Mouse (Mus musculus): Measurements from ENCODE around the gene Rap2a. TPM values are rescaled to one million over a fixed set of nuclear protein-coding genes. Genes with fewer than 3 reads are reported as not detected.

Gene Rap2a
- total and polyA plus RNA-seq, 3 experiments, result 5.1 to 8.6 TPM; not detected in 1

- TF ChIP-seq RCOR1 (IDR thresholded peaks at IDR 0.05; ENCODE audit: low read depth, low read length), result no peak
- TF ChIP-seq ELF1 (IDR thresholded peaks at IDR 0.05; ENCODE audit: low read depth, low read length), result no peak
Observed at GRCm38 (mm10) chr14:120440716-120441115, 37.5 kb upstream of the Rap2a start (continued).

GRCm38 (mm10) chr14:120441256-120441655, 37.0 kb upstream of the Rap2a start:
- no peak for DNase-seq (ENCODE audit: low read depth, low spot score)
- no peaks in the 10 kb centered on the region for H3K9me3 ChIP-seq (replicated peaks; ENCODE audit: insufficient read depth, low read length)
- H3K27ac ChIP-seq (ENCODE audit: control insufficient read depth, low read depth, low read length), result no peak overlapping the region
- H3K79me2 ChIP-seq (ENCODE audit: control insufficient read depth, insufficient read depth, low read length, poor library complexity), result no peaks in the 10 kb centered on the region
- H3K4me1 ChIP-seq (ENCODE audit: control insufficient read depth in 1 of 2, insufficient read depth in 2 of 2, low read length in 2 of 2), result no peaks in the 10 kb centered on the region
- TF ChIP-seq ETS1 (IDR thresholded peaks at IDR 0.05; ENCODE audit: low read depth, low read length), result no peak
- TF ChIP-seq ZC3H11A (IDR thresholded peaks at IDR 0.05; ENCODE audit: low read depth, low read length), result no peak
- no peak for TF ChIP-seq MAFK (IDR thresholded peaks at IDR 0.05; ENCODE audit: borderline replicate concordance, low read depth, low read length)
- TF ChIP-seq ZNF384 (IDR thresholded peaks at IDR 0.05; ENCODE audit: low read depth, low read length), result no peak
- TF ChIP-seq GATA1 (IDR thresholded peaks at IDR 0.05; ENCODE audit: low read depth, low read length), result no peak
- no peak for TF ChIP-seq TCF12 (IDR thresholded peaks at IDR 0.05; ENCODE audit: low read depth, low read length)
- no peak overlapping the region for H3K9ac ChIP-seq (ENCODE audit: control insufficient read depth, low read depth, low read length, poor library complexity, severe bottlenecking)
- H3K36me3 ChIP-seq (ENCODE audit: control insufficient read depth in 1 of 2, insufficient read depth in 2 of 2, low read length in 2 of 2), result no peaks in the 10 kb centered on the region
- no peak overlapping the region for H3K4me3 ChIP-seq (ENCODE audit: control insufficient read depth in 1 of 2, insufficient read depth in 1 of 2, low read depth in 2 of 2, low read length in 2 of 2)
- H3K27me3 ChIP-seq (ENCODE audit: control insufficient read depth in 1 of 2, insufficient read depth in 2 of 2, low read length in 2 of 2), result no peaks in the 10 kb centered on the region

- H3K27ac ChIP-seq (ENCODE audit: control insufficient read depth, low read depth, low read length), result no peak overlapping the region
- TF ChIP-seq ZC3H11A (IDR thresholded peaks at IDR 0.05; ENCODE audit: low read depth, low read length), result no peak
- TF ChIP-seq KAT2A (conservative IDR thresholded peaks at IDR 0.05; ENCODE audit: low read depth, low read length), result no peak
- no peak for TF ChIP-seq TAL1 (IDR thresholded peaks at IDR 0.05; ENCODE audit: low read length)
- no peak for TF ChIP-seq ETS1 (IDR thresholded peaks at IDR 0.05; ENCODE audit: low read depth, low read length)
- TF ChIP-seq ELF1 (IDR thresholded peaks at IDR 0.05; ENCODE audit: low read depth, low read length), result no peak
- no peak for TF ChIP-seq RCOR1 (IDR thresholded peaks at IDR 0.05; ENCODE audit: low read depth, low read length)
- TF ChIP-seq MAX (IDR thresholded peaks at IDR 0.05; ENCODE audit: low read length), result no peak
- no peak for TF ChIP-seq TBP (IDR thresholded peaks at IDR 0.05; ENCODE audit: low read depth, low read length)
- no peak for TF ChIP-seq POLR2A (IDR thresholded peaks at IDR 0.05; ENCODE audit: control insufficient read depth in 1 of 2, insufficient read depth in 1 of 2, low read depth in 1 of 2, low read length in 2 of 2, poor library complexity in 1 of 2)
- no peak for TF ChIP-seq GATA1 (IDR thresholded peaks at IDR 0.05; ENCODE audit: low read depth, low read length)
- no peak overlapping the region for H3K9ac ChIP-seq (ENCODE audit: control insufficient read depth, low read depth, low read length, poor library complexity, severe bottlenecking)
- no peaks in the 10 kb centered on the region for H3K9me3 ChIP-seq (replicated peaks; ENCODE audit: insufficient read depth, low read length)
- no peaks in the 10 kb centered on the region for H3K27me3 ChIP-seq (ENCODE audit: control insufficient read depth in 1 of 2, insufficient read depth in 2 of 2, low read length in 2 of 2)
- H3K36me3 ChIP-seq (ENCODE audit: control insufficient read depth in 1 of 2, insufficient read depth in 2 of 2, low read length in 2 of 2), result no peaks in the 10 kb centered on the region
- no peaks in the 10 kb centered on the region for H3K79me2 ChIP-seq (ENCODE audit: control insufficient read depth, insufficient read depth, low read length, poor library complexity)
- no peak overlapping the region for H3K4me3 ChIP-seq (ENCODE audit: control insufficient read depth in 1 of 2, insufficient read depth in 1 of 2, low read depth in 2 of 2, low read length in 2 of 2)
- no peaks in the 10 kb centered on the region for H3K4me1 ChIP-seq (ENCODE audit: control insufficient read depth in 1 of 2, insufficient read depth in 2 of 2, low read length in 2 of 2)
- DNase-seq (ENCODE audit: low read depth, low spot score), result no peak
Observed at GRCm38 (mm10) chr14:120441836-120442235, 36.4 kb upstream of the Rap2a start.

GRCm38 (mm10) chr14:120454221-120454620, 24.0 kb upstream of the Rap2a start:
- no peaks in the 10 kb centered on the region for H3K4me1 ChIP-seq (ENCODE audit: control insufficient read depth in 1 of 2, insufficient read depth in 2 of 2, low read length in 2 of 2)
- no peaks in the 10 kb centered on the region for H3K36me3 ChIP-seq (ENCODE audit: control insufficient read depth in 1 of 2, insufficient read depth in 2 of 2, low read length in 2 of 2)
- H3K9ac ChIP-seq (ENCODE audit: control insufficient read depth, low read depth, low read length, poor library complexity, severe bottlenecking), result no peak overlapping the region
- H3K79me2 ChIP-seq (ENCODE audit: control insufficient read depth, insufficient read depth, low read length, poor library complexity), result no peaks in the 10 kb centered on the region
- H3K4me3 ChIP-seq (ENCODE audit: control insufficient read depth in 1 of 2, insufficient read depth in 1 of 2, low read depth in 2 of 2, low read length in 2 of 2), result no peak overlapping the region
- no peak overlapping the region for H3K27ac ChIP-seq (ENCODE audit: control insufficient read depth, low read depth, low read length)
- DNase-seq (ENCODE audit: low read depth, low spot score), result no peak
- H3K9me3 ChIP-seq (replicated peaks; ENCODE audit: insufficient read depth, low read length), result no peaks in the 10 kb centered on the region
- TF ChIP-seq KAT2A (conservative IDR thresholded peaks at IDR 0.05; ENCODE audit: low read depth, low read length) (no peak), NRF1 (IDR thresholded peaks at IDR 0.05; ENCODE audit: insufficient read depth, low read depth, low read length, poor library complexity, severe bottlenecking) (no peak), ZC3H11A (IDR thresholded peaks at IDR 0.05; ENCODE audit: low read depth, low read length) (no peak), MYC (IDR thresholded peaks at IDR 0.05; ENCODE audit: low read depth, low read length) (no peak), POLR2AphosphoS2 (IDR thresholded peaks at IDR 0.05; ENCODE audit: low read length) (no peak), POLR2A (IDR thresholded peaks at IDR 0.05; ENCODE audit: control insufficient read depth in 1 of 2, insufficient read depth in 1 of 2, low read depth in 1 of 2, low read length in 2 of 2, poor library complexity in 1 of 2) (no peak), GATA1 (IDR thresholded peaks at IDR 0.05; ENCODE audit: low read depth, low read length) (no peak), SMC3 (IDR thresholded peaks at IDR 0.05; ENCODE audit: low read depth, low read length) (no peak), MEF2A (IDR thresholded peaks at IDR 0.05; ENCODE audit: extremely low read depth, insufficient replicate concordance, low read depth, low read length, poor library complexity, severe bottlenecking) (no peak), ZNF384 (IDR thresholded peaks at IDR 0.05; ENCODE audit: low read depth, low read length) (no peak), MXI1 (IDR thresholded peaks at IDR 0.05; ENCODE audit: low read depth, low read length) (no peak), TBP (IDR thresholded peaks at IDR 0.05; ENCODE audit: low read depth, low read length) (no peak), MAX (IDR thresholded peaks at IDR 0.05; ENCODE audit: low read length) (no peak)
- no peaks in the 10 kb centered on the region for H3K27me3 ChIP-seq (ENCODE audit: control insufficient read depth in 1 of 2, insufficient read depth in 2 of 2, low read length in 2 of 2)

Data from MEL (cell line).